Mouse (Mus musculus): Measurements from ENCODE around the gene G3bp1. TPM values are rescaled to one million over a fixed set of nuclear protein-coding genes. Genes with fewer than 3 reads are reported as not detected.

The G3bp1 gene
- polyA plus RNA-seq, 1 experiment from 2014 or later: 94.4 TPM

DNA sequence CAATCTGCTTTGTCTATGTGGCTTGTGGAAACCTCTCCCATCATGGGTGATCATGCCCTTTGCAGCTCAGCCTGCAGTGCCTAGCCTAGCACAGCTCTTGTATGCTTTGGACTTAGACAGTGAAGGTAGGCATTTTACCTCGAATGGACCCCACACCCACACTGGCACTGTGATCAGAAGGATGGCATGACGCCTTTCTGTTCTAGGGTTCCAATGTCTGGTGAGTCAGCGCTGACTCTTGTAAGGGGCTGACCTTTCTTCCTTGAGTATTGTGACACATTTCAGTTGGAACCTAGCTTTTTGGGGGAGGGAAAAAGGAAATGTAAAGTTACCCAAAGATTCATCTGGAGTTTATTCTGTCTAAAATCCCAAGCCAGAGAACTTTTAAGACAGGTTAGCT, 36.0 kb downstream of the G3bp1 start:
- no peak for ATAC-seq (replicated peaks; ENCODE audit: insufficient number of reproducible peaks, insufficient read depth, low FRiP score, low read depth)
- Histone ChIP-seq H3K4me3 (no peak overlapping the region), H3K27ac (no peak overlapping the region), H3K4me2 (no peak overlapping the region), H3K27me3 (no peaks in the 10 kb centered on the region), H3K4me1 (replicated peaks) (no peaks in the 10 kb centered on the region), H3K9ac (no peak overlapping the region), H3K36me3 (peaks cover 11% of the 10 kb centered on the region), H3K9me3 (replicated peaks) (no peaks in the 10 kb centered on the region)
- 78% methylated on average over 3 of the region's 3 CpGs for WGBS

DNA sequence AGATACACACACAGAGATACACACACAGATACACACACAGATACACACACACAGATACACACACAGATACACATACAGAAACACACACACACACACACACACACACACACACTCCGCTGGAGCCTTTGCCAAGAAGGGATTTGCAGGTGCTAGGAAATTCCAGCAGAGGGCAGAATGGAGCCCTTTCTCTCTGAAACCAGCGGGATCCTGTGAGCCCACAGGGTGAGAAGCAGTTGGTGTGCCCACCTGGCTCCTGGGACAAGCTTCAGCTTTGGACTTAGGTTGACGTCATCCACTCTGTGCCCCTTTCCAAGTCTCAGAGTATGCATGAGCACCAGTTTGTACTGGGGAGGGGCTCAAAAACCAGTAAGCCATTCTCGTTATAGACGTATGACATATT, 41.9 kb downstream of the G3bp1 start:
- Histone ChIP-seq H3K9ac (no peak overlapping the region), H3K27ac (no peak overlapping the region), H3K36me3 (no peaks in the 10 kb centered on the region), H3K9me3 (replicated peaks) (no peaks in the 10 kb centered on the region), H3K27me3 (no peaks in the 10 kb centered on the region), H3K4me3 (no peak overlapping the region), H3K4me1 (replicated peaks) (no peaks in the 10 kb centered on the region), H3K4me2 (no peak overlapping the region)
- ATAC-seq (replicated peaks; ENCODE audit: insufficient number of reproducible peaks, insufficient read depth, low FRiP score, low read depth): no peak
- WGBS: 61% methylated on average over 5 of the region's 5 CpGs

DNA sequence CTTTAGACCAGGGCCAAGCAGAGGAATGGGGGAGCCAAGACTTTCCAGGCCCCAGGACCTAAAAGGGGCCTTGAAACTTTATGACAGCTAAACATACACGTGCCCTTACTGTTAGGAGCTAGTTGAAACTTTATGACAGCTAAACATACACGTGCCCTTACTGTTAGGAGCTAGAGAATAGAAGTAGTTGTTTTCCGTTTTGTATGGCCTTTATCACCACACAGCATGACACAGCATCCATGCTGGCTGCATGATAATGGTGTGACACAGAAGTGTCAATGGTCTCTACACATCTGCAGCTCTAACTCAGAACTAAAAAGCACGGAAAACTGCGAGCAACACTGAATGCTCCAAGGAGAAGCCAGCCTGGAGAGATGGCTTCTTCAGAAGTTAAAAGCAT, 48.2 kb downstream of the G3bp1 start:
- Histone ChIP-seq H3K9ac (no peak overlapping the region), H3K4me3 (no peak overlapping the region), H3K4me1 (replicated peaks) (0 out of 2 replicates have a peak, but pooled peaks cover 3% of the 10 kb centered on the region), H3K4me2 (no peak overlapping the region), H3K27me3 (0 out of 2 replicates have a peak, but pooled peaks cover 4% of the 10 kb centered on the region), H3K27ac (no peak overlapping the region), H3K9me3 (replicated peaks) (no peaks in the 10 kb centered on the region), H3K36me3 (no peaks in the 10 kb centered on the region)
- ATAC-seq (replicated peaks; ENCODE audit: insufficient number of reproducible peaks, insufficient read depth, low FRiP score, low read depth): no peak
- 66% methylated on average over 5 of the region's 5 CpGs for whole genome bisulfite sequencing

DNA sequence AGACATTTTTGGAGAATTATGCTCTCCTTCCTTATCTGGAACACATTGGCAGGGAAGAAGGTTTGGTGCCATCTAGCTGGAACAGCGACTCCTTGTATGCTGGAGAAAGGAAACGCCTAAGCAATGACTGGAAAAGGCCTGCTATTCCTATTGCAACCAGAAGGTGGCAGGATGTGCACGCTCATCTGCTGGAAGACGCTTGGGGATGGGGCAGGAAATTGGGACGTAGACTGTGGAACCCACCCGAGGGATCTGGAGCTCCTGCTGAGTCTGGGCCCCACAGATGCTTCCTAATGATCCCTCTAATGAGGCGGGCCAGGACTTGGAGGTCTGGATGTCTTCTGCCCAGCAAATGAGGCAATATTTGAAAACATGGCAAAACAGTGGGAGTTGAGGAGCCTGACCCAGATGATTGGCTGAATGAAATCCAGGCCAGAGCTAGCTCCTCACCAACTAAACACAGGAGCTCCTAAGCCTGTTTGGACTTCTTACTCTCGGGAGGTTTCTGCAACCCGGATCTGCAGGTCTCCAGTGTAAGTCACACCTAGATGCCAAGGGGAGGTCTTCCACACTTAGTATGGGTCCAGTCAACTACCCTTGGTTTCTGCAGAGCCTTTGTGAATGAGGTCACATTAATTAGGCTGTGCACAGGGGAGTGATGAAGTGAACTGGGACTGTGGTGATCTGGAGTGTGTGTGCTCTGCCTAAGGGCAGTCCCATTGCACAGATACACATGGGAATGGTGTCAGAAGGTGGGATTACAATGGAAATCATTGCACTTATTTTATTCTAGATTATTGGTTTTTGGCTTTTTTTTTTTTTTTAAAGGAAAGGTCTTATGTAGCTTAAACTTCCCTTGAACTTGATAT, 49.6 kb downstream of the G3bp1 start:
- ATAC-seq (replicated peaks; ENCODE audit: insufficient number of reproducible peaks, insufficient read depth, low FRiP score, low read depth): no peak
- Histone ChIP-seq H3K4me3 (no peak overlapping the region), H3K27ac (no peak overlapping the region), H3K9ac (no peak overlapping the region), H3K36me3 (no peaks in the 10 kb centered on the region), H3K27me3 (0 out of 2 replicates have a peak, but pooled peaks cover 4% of the 10 kb centered on the region), H3K9me3 (replicated peaks) (no peaks in the 10 kb centered on the region), H3K4me2 (no peak overlapping the region), H3K4me1 (replicated peaks) (0 out of 2 replicates have a peak, but pooled peaks cover 3% of the 10 kb centered on the region)
- WGBS: 6% methylated on average over 9 of the region's 9 CpGs

DNA sequence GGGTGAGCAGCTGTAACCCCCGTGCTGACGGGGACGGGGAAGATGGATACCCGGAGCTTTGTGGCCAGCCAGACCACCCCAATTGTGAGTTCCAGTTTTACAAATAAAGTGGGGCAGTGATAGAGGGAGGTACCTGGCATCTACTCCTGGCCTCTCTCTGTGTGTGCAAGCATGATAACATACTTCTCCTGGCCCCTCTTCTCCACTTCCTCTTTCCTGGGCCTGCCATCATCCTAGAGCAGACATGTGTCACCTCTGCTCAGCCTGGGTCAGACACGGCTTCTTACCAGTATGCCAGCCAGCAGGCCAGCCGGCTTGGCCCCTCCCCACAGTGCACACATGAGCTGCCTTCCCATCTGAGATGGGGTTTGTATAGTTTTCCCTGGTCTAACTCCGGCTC, 61.3 kb downstream of the G3bp1 start:
- H3K4me2 ChIP-seq: no peak overlapping the region
- WGBS: 72% methylated on average over 7 of the region's 7 CpGs
- no peaks in the 10 kb centered on the region for H3K9me3 ChIP-seq (replicated peaks)
- peaks cover 7% of the 10 kb centered on the region for H3K4me1 ChIP-seq (replicated peaks)
- no peak overlapping the region for H3K9ac ChIP-seq
- H3K36me3 ChIP-seq: no peaks in the 10 kb centered on the region
- H3K4me3 ChIP-seq: no peak overlapping the region
- H3K27me3 ChIP-seq: no peaks in the 10 kb centered on the region; the same call in 1 of the 2 replicates
- no peak for ATAC-seq (replicated peaks; ENCODE audit: insufficient number of reproducible peaks, insufficient read depth, low FRiP score, low read depth)
- no peak overlapping the region for H3K27ac ChIP-seq

DNA sequence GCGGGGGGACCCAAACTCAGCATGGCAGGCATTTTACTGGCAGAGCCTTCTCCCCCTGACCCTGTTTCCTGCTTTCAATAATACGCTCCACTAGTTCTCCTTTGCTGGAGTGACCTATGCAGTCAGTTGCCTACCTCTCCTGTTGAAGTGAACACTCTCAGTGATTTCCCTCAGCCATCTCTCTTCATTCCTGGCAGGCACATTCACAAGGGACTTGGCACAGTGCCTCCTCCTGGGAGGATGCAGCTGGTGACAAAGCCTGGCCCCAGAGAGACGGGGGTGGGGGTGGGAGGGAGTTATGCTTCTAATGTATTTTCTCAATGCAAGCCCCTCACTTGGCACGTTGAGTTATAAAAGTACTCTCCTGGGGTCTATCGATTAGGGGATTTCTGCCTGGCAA, 63.9 kb downstream of the G3bp1 start:
- Histone ChIP-seq H3K36me3 (no peaks in the 10 kb centered on the region), H3K4me3 (no peak overlapping the region), H3K9ac (no peak overlapping the region), H3K27ac (no peak overlapping the region), H3K27me3 (no peaks in the 10 kb centered on the region; the same call in 1 of the 2 replicates), H3K9me3 (replicated peaks) (no peaks in the 10 kb centered on the region), H3K4me2 (no peak overlapping the region), H3K4me1 (replicated peaks) (peaks cover 7% of the 10 kb centered on the region)
- WGBS: 53% methylated on average over 5 of the region's 5 CpGs
- ATAC-seq (replicated peaks; ENCODE audit: insufficient number of reproducible peaks, insufficient read depth, low FRiP score, low read depth): no peak

DNA sequence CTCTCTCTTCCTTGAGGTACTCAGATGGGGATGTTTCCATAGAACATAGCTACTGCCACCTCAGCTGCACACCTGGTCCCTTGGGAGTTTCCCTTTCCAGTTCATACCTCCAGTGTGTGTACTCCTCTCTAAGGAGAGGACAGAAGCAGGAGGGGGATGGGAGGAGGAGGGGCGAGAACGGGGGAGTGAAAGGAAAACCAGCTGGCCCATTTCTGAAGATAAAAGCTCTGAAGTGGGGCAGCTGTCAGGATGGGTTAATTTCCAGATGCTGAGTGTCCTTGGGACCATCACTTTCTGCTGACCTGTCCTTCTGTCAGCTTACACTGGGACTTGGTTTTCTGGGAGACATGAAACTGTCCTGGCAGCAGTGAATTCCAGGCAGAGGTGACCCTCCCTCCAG, 65.3 kb downstream of the G3bp1 start:
- Histone ChIP-seq H3K27ac (no peak overlapping the region), H3K27me3 (no peaks in the 10 kb centered on the region; the same call in 1 of the 2 replicates), H3K4me1 (replicated peaks) (peaks cover 7% of the 10 kb centered on the region), H3K9me3 (replicated peaks) (no peaks in the 10 kb centered on the region), H3K4me2 (no peak overlapping the region), H3K36me3 (no peaks in the 10 kb centered on the region), H3K9ac (no peak overlapping the region), H3K4me3 (no peak overlapping the region)
- 27% methylated on average over 2 of the region's 2 CpGs for WGBS
- no peak for ATAC-seq (replicated peaks; ENCODE audit: insufficient number of reproducible peaks, insufficient read depth, low FRiP score, low read depth)

DNA sequence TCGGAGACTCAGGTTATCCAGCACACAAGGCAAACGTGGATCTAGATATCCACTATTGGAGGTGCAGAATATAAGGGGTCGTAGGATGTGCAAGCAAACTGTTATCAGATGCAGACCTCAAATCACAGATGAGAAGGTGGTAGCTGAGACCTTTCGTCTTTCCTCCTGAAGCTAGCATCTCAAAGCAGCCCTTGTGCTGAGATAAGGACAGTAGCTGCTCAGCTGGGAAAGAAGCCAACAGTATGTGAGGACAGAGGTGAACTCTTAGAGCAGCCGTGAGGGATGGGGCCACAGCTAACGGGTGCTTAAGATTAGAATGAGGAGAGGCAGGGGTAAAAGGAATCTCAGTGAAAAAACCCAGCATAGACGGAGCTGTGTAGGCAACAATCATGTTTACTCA, 72.6 kb downstream of the G3bp1 start:
- H3K4me3 ChIP-seq: no peak overlapping the region
- ATAC-seq (replicated peaks; ENCODE audit: insufficient number of reproducible peaks, insufficient read depth, low FRiP score, low read depth): no peak
- H3K4me1 ChIP-seq (replicated peaks): peaks cover 4% of the 10 kb centered on the region; the same call in 1 of the 2 replicates
- no peaks in the 10 kb centered on the region for H3K36me3 ChIP-seq
- no peak overlapping the region for H3K9ac ChIP-seq
- H3K27me3 ChIP-seq: no peaks in the 10 kb centered on the region
- 21% methylated on average over 7 of the region's 7 CpGs for WGBS
- H3K9me3 ChIP-seq (replicated peaks): no peaks in the 10 kb centered on the region
- H3K4me2 ChIP-seq: no peak overlapping the region
- no peak overlapping the region for H3K27ac ChIP-seq

DNA sequence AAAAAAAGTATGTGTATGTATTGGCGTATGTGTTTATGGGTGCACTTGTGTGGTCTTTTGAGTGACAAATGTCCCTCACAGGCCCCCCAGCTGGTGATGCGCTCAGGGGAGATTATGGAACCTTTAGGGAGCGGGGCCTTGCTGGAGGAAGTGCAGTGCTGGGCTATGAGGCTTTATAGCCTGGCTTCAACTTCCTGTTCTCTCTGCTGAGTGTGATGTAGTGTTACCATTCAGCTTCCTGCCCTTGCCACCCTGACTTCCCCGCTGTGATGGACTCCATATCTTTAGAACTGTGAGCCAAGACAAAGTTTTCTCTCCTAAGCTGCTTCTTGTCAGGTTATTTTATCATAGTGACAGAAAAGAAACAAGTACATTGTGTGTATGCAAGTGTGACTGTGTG, 73.2 kb downstream of the G3bp1 start:
- no peaks in the 10 kb centered on the region for H3K36me3 ChIP-seq
- no peaks in the 10 kb centered on the region for H3K27me3 ChIP-seq
- no peak overlapping the region for H3K4me2 ChIP-seq
- H3K4me3 ChIP-seq: no peak overlapping the region
- H3K27ac ChIP-seq: no peak overlapping the region
- H3K9ac ChIP-seq: no peak overlapping the region
- WGBS: 59% methylated on average over 4 of the region's 4 CpGs
- no peaks in the 10 kb centered on the region for H3K9me3 ChIP-seq (replicated peaks)
- H3K4me1 ChIP-seq (replicated peaks): peaks cover 4% of the 10 kb centered on the region; the same call in 1 of the 2 replicates
- no peak for ATAC-seq (replicated peaks; ENCODE audit: insufficient number of reproducible peaks, insufficient read depth, low FRiP score, low read depth)

DNA sequence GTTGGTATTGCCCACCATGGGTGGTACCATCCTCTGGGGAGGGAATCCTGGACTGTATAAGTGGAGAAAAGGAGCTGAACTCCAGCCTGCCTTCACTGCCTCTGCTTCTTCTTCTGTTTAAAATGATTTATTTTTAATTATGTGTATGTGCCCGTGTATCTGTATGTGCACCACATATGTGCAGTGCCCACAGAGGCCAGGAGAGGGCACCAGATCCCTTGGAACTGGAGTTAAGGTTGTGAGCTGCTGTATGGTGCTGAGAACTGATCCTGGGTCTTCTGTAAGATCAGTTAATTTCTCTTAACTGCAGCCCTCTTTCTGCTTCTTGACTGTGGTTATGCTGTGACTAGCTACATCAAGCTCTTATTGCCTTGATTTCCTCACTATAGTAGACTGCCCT, 76.2 kb downstream of the G3bp1 start:
- ATAC-seq (replicated peaks; ENCODE audit: insufficient number of reproducible peaks, insufficient read depth, low FRiP score, low read depth): no peak
- Histone ChIP-seq H3K9ac (no peak overlapping the region), H3K27ac (no peak overlapping the region), H3K36me3 (no peaks in the 10 kb centered on the region), H3K4me3 (no peak overlapping the region), H3K4me2 (no peak overlapping the region), H3K9me3 (replicated peaks) (no peaks in the 10 kb centered on the region), H3K27me3 (no peaks in the 10 kb centered on the region), H3K4me1 (replicated peaks) (peaks cover 4% of the 10 kb centered on the region; the same call in 1 of the 2 replicates)
- 74% methylated on average over 1 of the region's 1 CpGs for WGBS

Data from heart, embryonic 15.5 days (tissue).